Mouse (Mus musculus) liver, embryonic 14.5 days (tissue): ENCODE data around the gene Zfp346. TPM values are rescaled to one million over a fixed set of nuclear protein-coding genes. Genes with fewer than 3 reads are reported as not detected.

Experiments
- ATAC-seq: fragments of 200-750 bp; cut with Nextera tagmentation; 2 replicates; pipeline ENCODE4 v1.8.0; 2017; ENCODE audit warnings: moderate number of reproducible peaks, mild to moderate bottlenecking, moderate library complexity; ENCODE audit not compliant: insufficient read depth
- DNase-seq, 3 experiments: peaks; one replicate each; pipeline ENCODE4 v3.0.0-alpha.2; 2012 to 2013; ENCODE audit warnings: low read depth in 3 of 3, low spot score in 3 of 3
- H3K27ac ChIP-seq: fragments of 300-500 bp; sonication (generic); 2 replicates; pipeline ENCODE4 v1.5.1; 2014; ENCODE audit warnings: moderate library complexity, mild to moderate bottlenecking, control low read depth, inconsistent platforms
- H3K27me3 ChIP-seq: fragments of 300-500 bp; sonication (generic); 2 replicates; pipeline ENCODE4 v1.6.1; 2014; ENCODE audit warnings: mild to moderate bottlenecking, low read length, moderate library complexity; ENCODE audit not compliant: control insufficient read depth, insufficient read depth
- H3K36me3 ChIP-seq: fragments of 300-500 bp; sonication (generic); replicated peaks from 2 replicates; pipeline ENCODE4 v1.6.1; 2014; ENCODE audit warnings: low read depth; ENCODE audit not compliant: control insufficient read depth, insufficient read depth
- H3K4me1 ChIP-seq, 2 experiments: fragments of 200-500 bp in 1 of 2; fragments of 300-500 bp in 1 of 2; sonication (generic) in 1 of 2; replicated peaks; 2 replicates each; pipeline ENCODE4 v1.6.1; 2012 to 2014; ENCODE audit warnings: antibody characterized with exemption in 1 of 2, inconsistent platforms in 1 of 2, low read length in 1 of 2; ENCODE audit not compliant: control insufficient read depth in 2 of 2, insufficient read depth in 2 of 2
- H3K4me2 ChIP-seq: fragments of 300-500 bp; sonication (generic); 2 replicates; pipeline ENCODE4 v1.6.1; 2014; ENCODE audit warnings: low read depth, mild to moderate bottlenecking, control low read depth, moderate library complexity
- H3K4me3 ChIP-seq, 2 experiments: fragments of 200-500 bp in 1 of 2; fragments of 300-500 bp in 1 of 2; sonication (generic) in 1 of 2; 2 replicates each; pipeline ENCODE4 v1.5.1; 2012 to 2014; ENCODE audit warnings: low read depth in 2 of 2, low read length in 2 of 2, mild to moderate bottlenecking in 2 of 2, control low read depth in 1 of 2, inconsistent platforms in 1 of 2, moderate library complexity in 1 of 2; ENCODE audit not compliant: insufficient read depth in 1 of 2
- H3K9ac ChIP-seq: fragments of 300-500 bp; sonication (generic); replicated peaks from 2 replicates; pipeline ENCODE4 v1.6.1; 2014; ENCODE audit warnings: mild to moderate bottlenecking, control low read depth, moderate library complexity
- H3K9me3 ChIP-seq: fragments of 300-500 bp; sonication (generic); 2 replicates; pipeline ENCODE4 v1.6.1; 2016; ENCODE audit warnings: low read length, mixed read lengths; ENCODE audit not compliant: control insufficient read depth
- CTCF ChIP-seq: IDR thresholded peaks from 2 replicates; pipeline ENCODE4 v1.5.1; 2016; ENCODE audit warnings: antibody characterized with exemption, low read depth, control low read depth
- EP300 ChIP-seq: IDR thresholded peaks from 2 replicates; pipeline ENCODE4 v1.6.1; 2016; ENCODE audit warnings: antibody characterized with exemption, low read depth
- WGBS: fragments of 180-500 bp; shearing (Covaris S2); extraction: QIAGEN DNeasy Blood & Tissue Kit; methylation state at CpG from one replicate; pipeline ENCODE4 v1.1.7; 2014; ENCODE audit not compliant: insufficient replicate concordance; 5-methylcytosine and 5-hydroxymethylcytosine counted together
- polyA plus RNA-seq, 2 experiments: library from polyadenylated mRNA; depleted of rRNA in 1 of 2; stranded (reverse) in 1 of 2; unstranded in 1 of 2; fragments of >200 nt; fragmentation: Nextera tagmentation in 1 of 2; extraction: Ambion mirVana in 1 of 2; gene quantifications; 2 replicates each; pipeline versions ENCODE4 v1.2.1 to v1.2.3; 2012 to 2014

Zfp346 gene
- polyA plus RNA-seq, 2 experiments: 5.6 to 11.4 TPM

DNA sequence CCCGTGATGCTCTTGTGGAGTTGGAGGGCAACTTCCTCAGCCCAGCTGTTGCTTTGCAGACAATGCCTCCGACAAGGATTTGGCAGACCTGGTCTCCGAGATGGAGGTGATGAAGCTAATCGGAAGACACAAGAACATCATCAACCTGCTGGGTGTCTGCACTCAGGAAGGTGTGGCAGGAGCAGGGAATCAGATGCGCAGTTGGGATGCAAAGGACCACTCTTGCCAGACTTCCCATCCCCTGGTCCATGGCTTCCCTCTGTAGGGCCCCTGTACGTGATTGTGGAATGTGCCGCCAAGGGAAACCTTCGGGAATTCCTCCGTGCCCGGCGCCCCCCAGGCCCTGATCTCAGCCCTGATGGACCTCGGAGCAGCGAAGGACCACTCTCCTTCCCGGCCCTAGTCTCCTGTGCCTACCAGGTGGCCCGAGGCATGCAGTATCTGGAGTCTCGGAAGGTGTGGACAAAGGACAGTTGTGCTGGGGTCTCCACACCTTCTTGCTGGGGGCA, 60.8 kb downstream of the Zfp346 start:
- no peak for DNase-seq
- Histone ChIP-seq H3K4me3 (no peak overlapping the region), H3K27me3 (no peaks in the 10 kb centered on the region), H3K4me2 (no peak overlapping the region), H3K36me3 (no peaks in the 10 kb centered on the region), H3K9me3 (no peaks in the 10 kb centered on the region), H3K9ac (no peak overlapping the region), H3K4me1 (no peaks in the 10 kb centered on the region), H3K27ac (no peak overlapping the region)
- WGBS: 68% methylated on average over 16 of the region's 16 CpGs
- TF ChIP-seq CTCF (no peak), EP300 (no peak)
- no peak for ATAC-seq

DNA sequence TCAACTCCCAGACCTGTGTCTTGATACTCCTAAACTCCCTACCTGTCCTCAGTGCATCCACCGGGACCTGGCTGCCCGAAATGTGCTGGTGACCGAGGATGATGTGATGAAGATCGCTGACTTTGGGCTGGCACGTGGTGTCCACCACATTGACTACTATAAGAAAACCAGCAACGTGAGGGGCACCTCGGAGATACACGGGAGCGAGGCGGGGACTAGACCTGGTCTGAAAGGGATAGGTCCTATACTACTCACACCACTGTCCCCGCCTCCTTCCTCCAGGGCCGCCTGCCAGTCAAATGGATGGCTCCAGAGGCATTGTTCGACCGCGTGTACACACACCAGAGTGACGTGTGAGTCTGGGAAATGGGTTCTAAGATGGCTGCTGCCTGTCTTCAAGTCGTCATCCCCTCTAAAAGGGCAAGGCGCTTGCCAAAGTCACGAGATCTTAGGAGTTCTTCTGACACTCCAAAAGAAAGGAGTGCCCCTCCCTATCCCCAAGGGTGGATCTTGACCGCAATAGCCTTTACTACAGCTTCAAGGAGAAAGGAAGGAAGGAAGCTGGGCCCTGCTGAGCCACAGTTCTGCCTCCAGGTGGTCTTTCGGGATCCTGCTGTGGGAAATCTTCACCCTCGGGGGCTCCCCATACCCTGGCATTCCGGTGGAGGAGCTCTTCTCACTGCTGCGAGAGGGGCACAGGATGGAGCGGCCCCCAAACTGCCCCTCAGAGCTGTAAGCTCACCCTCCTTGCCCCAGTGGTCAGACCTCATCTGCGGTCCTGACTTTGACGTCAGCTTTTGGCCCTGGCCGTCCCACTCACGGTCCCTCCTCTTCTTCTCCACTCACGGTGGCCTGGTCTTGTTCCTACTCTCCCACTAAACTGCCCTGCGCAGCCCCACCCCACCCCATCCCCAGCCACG, 62.0 kb downstream of the Zfp346 start:
- H3K9ac ChIP-seq: no peak overlapping the region
- no peaks in the 10 kb centered on the region for H3K9me3 ChIP-seq
- H3K4me1 ChIP-seq: no peaks in the 10 kb centered on the region
- no peak overlapping the region for H3K4me2 ChIP-seq
- DNase-seq (no peak), ATAC-seq (no peak)
- TF ChIP-seq EP300: no peak
- no peak for TF ChIP-seq CTCF
- H3K27ac ChIP-seq: no peak overlapping the region
- H3K4me3 ChIP-seq: no peak overlapping the region
- no peaks in the 10 kb centered on the region for H3K27me3 ChIP-seq
- 72% methylated on average over 32 of the region's 32 CpGs for WGBS
- no peaks in the 10 kb centered on the region for H3K36me3 ChIP-seq

DNA sequence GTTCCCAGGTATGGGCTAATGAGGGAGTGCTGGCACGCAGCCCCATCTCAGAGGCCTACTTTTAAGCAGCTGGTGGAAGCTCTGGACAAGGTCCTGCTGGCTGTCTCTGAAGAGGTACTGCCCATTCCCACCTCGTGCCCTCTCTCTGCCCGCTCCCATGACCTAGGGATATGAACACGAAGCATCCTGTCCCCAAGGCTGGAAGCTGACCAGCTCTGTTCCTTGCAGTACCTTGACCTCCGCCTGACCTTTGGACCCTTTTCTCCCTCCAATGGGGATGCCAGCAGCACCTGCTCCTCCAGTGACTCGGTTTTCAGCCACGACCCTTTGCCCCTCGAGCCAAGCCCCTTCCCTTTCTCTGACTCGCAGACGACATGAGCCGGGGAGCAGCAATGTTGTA, 62.7 kb downstream of the Zfp346 start:
- no peaks in the 10 kb centered on the region for H3K27me3 ChIP-seq
- H3K27ac ChIP-seq: no peak overlapping the region
- no peak overlapping the region for H3K4me2 ChIP-seq
- H3K4me3 ChIP-seq: no peak overlapping the region
- WGBS: 72% methylated on average over 11 of the region's 11 CpGs
- no peaks in the 10 kb centered on the region for H3K9me3 ChIP-seq
- no peaks in the 10 kb centered on the region for H3K36me3 ChIP-seq
- TF ChIP-seq CTCF: no peak
- no peak for TF ChIP-seq EP300
- no peaks in the 10 kb centered on the region for H3K4me1 ChIP-seq
- ATAC-seq (no peak), DNase-seq (no peak)
- no peak overlapping the region for H3K9ac ChIP-seq

DNA sequence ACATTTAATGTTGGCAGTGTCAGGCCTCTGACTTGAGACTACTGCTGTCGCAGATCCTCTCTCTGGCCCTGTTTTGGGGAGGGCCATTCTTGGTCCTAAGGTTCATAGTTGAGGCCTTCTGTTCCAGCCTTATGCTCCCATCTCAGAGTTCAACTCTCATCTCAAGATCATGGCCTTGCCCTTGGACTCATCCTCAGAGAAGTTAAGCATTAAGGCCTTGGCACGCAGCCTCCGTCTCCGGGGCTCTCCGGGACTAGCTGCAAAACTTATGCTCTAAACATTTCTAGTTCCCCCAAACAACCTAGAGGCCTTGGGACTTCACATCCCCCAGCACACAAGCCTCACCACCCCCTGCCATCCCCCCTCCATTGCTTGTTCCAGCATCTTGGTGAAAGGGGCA, 63.1 kb downstream of the Zfp346 start:
- Histone ChIP-seq H3K4me1 (no peaks in the 10 kb centered on the region), H3K36me3 (no peaks in the 10 kb centered on the region), H3K4me2 (no peak overlapping the region), H3K4me3 (no peak overlapping the region), H3K27ac (no peak overlapping the region), H3K9me3 (no peaks in the 10 kb centered on the region), H3K9ac (no peak overlapping the region), H3K27me3 (no peaks in the 10 kb centered on the region)
- no peak for ATAC-seq
- DNase-seq: no peak
- WGBS: 73% methylated on average over 5 of the region's 5 CpGs
- TF ChIP-seq EP300: no peak

DNA sequence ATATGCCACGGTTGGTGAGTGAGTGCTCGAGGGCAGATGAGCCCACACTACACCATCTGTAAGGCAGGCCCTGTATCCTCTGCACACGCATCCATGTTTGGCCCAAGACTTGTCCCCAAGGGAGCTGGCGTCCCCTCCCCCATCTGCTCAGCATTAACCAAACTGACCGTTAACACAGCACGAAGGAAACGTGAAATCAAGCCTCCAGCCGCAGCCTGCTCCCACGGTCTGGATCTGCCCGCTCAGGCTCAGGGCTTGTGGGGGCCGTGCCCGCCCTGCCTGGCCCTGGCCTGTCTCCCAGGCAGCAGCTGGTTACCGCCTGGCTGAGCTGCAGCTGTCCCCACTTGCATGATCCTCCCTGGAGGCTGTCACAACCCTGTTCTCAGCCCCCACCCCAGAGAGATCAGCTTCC, 63.9 kb downstream of the Zfp346 start:
- H3K4me1 ChIP-seq: no peaks in the 10 kb centered on the region
- DNase-seq (no peak), ATAC-seq (no peak)
- no peak for TF ChIP-seq CTCF
- no peak for TF ChIP-seq EP300
- no peak overlapping the region for H3K4me2 ChIP-seq
- no peaks in the 10 kb centered on the region for H3K36me3 ChIP-seq
- WGBS: 78% methylated on average over 13 of the region's 13 CpGs
- H3K4me3 ChIP-seq: no peak overlapping the region
- H3K27ac ChIP-seq: no peak overlapping the region
- H3K9me3 ChIP-seq: no peaks in the 10 kb centered on the region
- no peaks in the 10 kb centered on the region for H3K27me3 ChIP-seq
- no peak overlapping the region for H3K9ac ChIP-seq
